Mouse (Mus musculus) activated CD4-positive, CD25-positive, alpha-beta regulatory T cell, adult 4 months (primary cell): ENCODE measurements around the gene Fam210b. TPM values are rescaled to one million over a fixed set of nuclear protein-coding genes. Genes with fewer than 3 reads are reported as not detected.
"Not testable (repeated sequence)": the region's sequence is repeated elsewhere in the genome, so short reads cannot be mapped to it uniquely, and the experiment has no call there.

Source experiments
- ATAC-seq: one replicate; pipeline ENCODE4 v1.8.0; 2017
- polyA plus RNA-seq, 2 experiments: library from polyadenylated mRNA; unstranded; fragments of 100-300 nt; shearing (Covaris generic); gene quantifications; one replicate each; pipeline ENCODE4 v1.2.1; 2017

Gene Fam210b
- 10 to 100 TPM in 1 of 2 experiments, 1 to 10 TPM in 1; 8.5 to 10.6 TPM for polyA plus RNA-seq

DNA sequence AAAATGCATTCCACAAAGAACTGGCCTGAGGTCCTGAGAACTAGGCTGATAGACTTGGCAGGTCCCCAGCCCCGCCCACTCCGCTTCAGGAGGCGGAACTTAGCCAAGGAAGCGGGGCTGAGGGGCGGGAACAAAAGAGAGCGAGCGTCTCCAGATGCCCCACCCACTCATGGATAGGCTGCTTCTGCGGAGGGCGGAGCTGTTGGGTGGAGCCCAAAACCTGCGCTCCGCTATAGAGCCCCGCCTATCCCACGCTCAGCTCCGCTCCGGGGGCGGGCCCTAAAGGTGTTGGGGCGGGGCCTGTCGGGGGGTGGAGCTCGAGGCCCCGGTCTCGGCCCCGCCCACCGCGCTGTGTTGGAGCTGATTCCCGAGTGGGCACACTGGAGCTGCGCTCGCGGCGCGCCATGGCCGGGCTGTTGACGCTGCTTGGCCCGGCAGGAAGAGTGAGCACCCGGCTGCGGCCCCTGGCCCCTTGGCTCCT is at the start of gene Fam210b:
Fam210b (plus strand) TSS at position 308 of the 481 bp plus-strand sequence.
- ATAC-seq, result peak; percentile 98

- ATAC-seq, result no peak
Observed at GRCm38 (mm10) chr2:172298083-172298482, 47.3 kb upstream of the Fam210b start.

GRCm38 (mm10) chr2:172298542-172298941 is 46.8 kb upstream of the Fam210b start:
- no peak for ATAC-seq

DNA sequence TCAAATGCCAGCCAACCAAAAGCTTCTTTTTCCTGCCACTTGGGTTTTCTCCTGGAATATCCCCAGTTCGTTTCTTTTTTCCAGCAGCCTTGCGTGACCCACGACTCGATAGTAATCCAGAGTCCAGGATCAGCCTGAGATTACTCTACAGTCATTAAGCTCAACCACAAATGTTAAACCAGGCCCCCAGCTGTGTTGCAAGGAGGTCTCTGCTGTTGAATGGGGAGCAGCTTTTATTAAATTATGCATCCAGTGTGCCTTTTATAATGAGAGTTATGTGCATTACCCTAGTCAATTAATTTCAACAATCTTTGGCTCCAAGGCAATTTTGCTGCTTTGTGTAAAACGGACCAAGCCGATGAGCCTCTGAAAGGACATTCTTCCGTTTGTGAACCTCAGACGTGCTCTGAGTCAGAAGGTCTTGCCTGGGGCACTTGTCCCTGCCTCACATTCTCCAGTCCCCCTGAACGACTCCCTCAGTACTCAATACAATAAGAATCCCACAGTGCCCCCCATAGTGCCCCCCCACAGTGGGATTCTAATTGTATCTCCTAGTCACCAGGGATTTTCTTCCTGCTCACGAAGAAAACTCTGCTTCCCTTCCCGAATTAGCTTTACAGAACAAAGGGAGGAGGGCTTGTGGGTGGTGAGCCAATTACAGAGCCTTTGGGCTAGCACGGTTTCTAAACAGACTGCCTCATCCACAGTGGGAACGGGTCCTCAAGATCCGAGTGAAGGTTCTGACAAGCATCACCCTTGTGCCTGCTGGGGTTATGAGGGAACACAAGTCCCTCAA is 46.0 kb upstream of the Fam210b start:
- no peak for ATAC-seq

GRCm38 (mm10) chr2:172302396-172302795 is 43.0 kb upstream of the Fam210b start:
- no peak for ATAC-seq

DNA sequence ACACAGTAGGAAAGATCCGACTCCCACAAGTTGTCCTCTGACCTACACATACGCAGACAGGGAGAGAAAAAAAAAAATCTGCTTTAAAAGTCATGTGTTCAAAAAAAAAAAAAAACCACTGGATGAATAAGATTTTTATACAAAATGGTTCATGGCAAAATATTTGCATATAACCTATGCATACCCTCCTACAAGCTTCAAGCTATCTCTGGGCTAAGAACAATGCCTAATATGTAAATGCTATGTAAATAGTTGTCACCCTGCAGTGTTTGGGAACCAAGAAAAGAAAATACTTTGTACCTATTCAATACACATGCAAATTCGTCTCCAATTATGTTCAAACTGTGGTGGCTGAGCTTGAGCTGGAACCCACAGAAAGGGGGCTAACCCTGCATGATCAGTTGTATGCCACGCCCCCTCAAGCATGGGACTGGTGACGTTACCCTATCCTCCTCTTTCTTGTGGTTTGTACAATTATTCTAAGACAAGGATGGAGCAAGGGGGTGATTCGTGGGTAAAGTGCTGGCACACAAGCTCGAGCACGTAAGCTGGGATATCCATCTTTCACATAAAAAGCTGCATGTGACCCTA is 41.2 kb upstream of the Fam210b start:
- no peak for ATAC-seq

DNA sequence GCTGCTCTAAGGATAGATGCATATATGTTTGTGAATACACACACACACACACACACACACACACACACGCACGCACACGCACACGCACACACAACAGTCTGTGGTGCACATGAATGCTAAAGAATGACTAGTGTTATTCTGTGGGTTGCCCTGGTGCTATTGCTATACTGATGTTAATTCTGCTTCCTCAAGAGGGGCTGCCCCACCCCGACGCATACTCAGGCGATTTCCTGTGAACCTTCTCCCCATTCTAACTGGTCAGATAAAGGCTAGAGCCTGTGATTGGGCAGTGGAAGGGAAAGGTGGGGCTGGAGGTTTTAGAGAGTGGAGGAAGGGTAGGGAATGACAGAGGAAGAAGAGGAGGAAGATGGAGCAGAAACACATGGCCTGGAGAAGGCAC is 39.8 kb upstream of the Fam210b start:
- ATAC-seq, result not testable (repeated sequence)

DNA sequence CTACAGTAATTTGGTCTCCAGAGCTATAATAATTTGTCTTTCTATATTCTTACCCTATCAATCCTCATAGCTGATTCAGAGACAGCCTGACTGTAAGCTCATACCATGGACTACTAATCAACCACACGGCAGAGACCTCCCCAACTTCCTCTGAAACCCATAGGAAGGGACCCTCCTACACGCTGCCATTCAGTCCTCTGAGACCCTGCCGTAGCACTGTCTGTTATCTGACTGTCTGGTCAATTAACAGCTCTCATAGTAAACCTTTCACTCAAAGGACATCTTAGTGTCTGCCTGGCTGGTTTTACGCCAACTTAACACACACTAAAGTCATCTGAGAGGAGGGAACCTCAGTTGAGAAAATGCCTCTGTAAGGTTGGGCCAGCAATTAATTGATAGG is 38.8 kb upstream of the Fam210b start:
- ATAC-seq, result no peak

GRCm38 (mm10) chr2:172311731-172312130 is 33.6 kb upstream of the Fam210b start:
- ATAC-seq, result no peak

GRCm38 (mm10) chr2:172320878-172321277 is 24.5 kb upstream of the Fam210b start:
- ATAC-seq, result no peak

DNA sequence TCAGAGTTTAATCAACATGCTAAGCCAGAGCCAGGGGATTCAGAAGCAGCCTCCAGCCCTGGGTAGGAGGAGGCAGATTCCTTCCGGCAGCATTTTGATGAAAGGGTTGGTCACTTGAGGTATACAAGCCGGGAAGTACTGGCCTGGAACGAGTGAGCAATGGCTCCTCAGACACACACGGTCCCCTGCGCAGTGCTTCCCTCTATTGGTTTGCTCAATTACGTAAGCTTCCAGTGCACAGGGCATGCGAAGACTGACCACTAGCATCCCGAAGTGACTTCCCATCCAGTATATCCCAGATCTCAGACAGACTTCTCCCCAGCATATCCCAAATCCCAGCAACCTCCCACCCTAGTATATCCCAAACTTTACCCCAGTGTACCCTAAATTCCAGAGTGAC is 17.1 kb upstream of the Fam210b start:
- no peak for ATAC-seq

DNA sequence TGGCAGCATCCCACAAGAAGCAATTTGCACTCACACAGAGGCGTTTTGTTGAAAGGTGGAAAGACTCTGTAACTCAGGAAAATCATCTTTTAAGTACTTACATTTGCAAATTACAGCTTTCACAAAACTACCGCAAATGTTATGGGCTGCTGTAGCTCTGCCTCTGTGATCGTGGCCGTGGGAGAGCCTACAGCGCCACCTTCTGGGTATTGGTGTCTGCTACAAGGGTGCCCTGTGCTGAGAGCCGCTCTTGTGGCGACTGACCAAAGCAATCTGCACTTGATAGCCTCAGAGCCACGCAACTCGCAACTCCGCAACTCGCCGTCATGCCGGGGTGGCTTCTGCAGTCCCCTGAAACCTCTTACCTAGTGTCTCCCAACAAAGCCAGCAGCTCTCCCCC is 16.2 kb upstream of the Fam210b start:
- no peak for ATAC-seq

DNA sequence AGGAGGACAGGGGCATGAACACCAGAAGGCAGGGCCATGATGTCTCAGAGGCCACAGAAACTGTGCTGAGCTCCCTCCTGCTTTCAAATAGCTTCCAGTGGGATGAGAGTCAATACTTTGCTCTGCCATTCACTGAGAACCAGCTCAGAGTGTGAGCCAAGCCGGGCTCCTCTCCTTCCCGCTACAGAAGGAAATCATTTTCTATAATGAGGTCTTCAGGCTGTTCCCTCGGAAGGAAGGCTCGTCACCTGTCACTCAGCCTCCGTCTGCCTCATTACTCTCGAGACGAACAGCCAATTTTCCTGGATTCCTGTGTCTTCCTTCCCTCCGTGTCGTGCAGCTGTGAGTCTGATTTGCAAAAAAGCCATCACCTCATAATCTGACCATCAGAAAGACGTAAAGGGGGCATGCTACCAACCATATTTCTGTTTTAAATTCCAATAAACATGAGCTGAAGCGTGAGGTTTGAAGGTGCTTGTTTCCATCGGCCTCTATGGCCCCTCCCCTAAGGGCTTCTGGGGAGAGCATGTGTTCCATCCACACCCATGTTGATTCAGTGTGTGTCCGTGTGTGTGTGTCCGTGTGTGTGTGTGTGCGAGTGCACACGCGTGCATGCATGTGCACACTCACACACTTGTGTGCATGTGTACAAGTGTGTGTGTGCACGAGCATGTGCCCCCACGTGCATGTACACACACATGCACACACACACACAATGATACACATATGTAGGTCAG is 7.0 kb upstream of the Fam210b start:
- no peak for ATAC-seq

DNA sequence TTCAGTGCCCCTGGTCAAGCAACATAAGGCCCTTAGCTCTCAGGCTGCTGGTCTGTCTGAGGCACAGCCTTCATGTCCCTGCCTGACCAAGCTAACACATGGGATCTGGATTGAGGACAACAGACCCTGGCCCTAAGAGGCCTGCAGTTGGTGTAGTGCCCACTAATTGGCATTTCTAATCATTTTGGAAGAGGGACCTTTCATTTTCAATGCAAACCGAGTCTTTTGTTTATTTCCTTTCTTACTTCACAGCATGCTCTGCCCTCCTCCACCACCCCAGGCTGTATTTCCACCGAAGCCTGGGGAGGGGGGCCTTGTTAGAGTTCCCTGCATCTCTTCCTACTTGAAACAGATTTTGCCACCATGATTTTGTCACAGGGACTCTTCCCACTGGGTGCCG is 4.4 kb upstream of the Fam210b start:
- ATAC-seq, result no peak

GRCm38 (mm10) chr2:172341606-172342005 is 3.8 kb upstream of the Fam210b start:
- no peak for ATAC-seq

- no peak for ATAC-seq
Observed at GRCm38 (mm10) chr2:172343751-172344150, 1.6 kb upstream of the Fam210b start.

DNA sequence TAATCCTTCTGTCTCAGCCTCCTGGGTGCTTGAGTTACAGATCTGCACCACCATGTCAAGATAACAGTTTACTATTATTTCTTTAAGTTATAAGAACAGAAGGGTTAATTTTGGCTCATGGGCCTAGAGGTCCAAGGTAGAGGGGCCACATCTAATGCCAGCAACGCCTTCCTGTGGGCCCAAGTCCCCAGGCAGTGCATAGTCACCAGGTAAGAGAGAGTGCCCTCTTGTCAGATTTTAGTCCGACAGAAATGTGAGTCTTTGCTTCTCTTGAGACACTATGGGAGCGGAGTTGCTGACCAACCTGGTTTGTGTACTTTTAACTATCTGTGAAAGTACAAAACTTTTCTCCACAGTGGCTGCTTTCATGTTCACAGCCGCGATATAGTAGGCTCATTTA is 696 bp upstream of the Fam210b start:
- ATAC-seq, result no peak

GRCm38 (mm10) chr2:172346034-172346929 is 917 bp downstream of the Fam210b start:
- no peak for ATAC-seq

GRCm38 (mm10) chr2:172346933-172347611 is 1.7 kb downstream of the Fam210b start:
- no peak for ATAC-seq

DNA sequence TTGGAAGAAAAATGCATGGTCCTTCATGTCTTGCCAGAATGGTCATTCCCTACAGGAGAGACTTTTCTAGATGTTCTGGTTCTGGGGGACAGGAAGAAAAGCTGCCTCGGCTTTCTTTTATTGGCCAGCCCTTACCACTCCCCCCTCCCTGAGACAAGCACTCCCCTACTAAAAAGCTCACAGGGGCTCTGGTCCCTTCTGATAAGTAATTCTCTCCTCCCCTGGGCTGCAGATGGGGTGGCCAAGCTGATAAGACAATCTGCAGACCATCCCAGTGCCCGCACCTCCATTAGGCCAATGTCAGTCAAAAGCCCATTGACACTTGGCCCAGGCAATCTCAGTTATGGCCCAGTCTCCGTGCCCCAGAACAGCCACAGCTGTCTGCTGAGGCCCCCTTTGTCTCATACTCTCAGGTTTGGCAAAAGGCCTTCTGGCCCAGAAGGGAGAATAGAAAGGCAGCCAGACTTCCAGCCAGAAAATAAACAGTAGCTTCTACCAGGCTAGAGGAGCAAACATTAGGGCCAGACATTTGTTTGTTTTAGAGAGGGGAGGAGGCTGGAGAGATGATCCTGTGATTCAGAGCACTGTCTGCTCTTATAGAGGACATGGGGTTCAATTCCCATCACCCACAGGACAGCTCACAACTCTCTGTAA is 3.1 kb downstream of the Fam210b start:
- no peak for ATAC-seq

- no peak for ATAC-seq
Observed at GRCm38 (mm10) chr2:172349776-172350175, 4.4 kb downstream of the Fam210b start.
